Mouse (Mus musculus) hindbrain, embryonic 11.5 days (tissue): ENCODE measurements around the gene Adgre4. TPM values are rescaled to one million over a fixed set of nuclear protein-coding genes. Genes with fewer than 3 reads are reported as not detected.
"Not testable (repeated sequence)": the region's sequence is repeated elsewhere in the genome, so short reads cannot be mapped to it uniquely, and the experiment has no call there.

ENCODE experiments used
- ATAC-seq: fragments of 200-750 bp; cut with Nextera tagmentation; 2 replicates; pipeline ENCODE4 v1.8.0; 2017; ENCODE audit warnings: mild to moderate bottlenecking, moderate TSS enrichment, moderate library complexity; ENCODE audit not compliant: low FRiP score
- DNase-seq: peaks from one replicate; pipeline ENCODE4 v3.0.0-alpha.2; 2015; ENCODE audit warnings: low spot score
- H3K27ac ChIP-seq: fragments of 300-500 bp; sonication (generic); 2 replicates; pipeline ENCODE4 v1.5.1; 2014; ENCODE audit warnings: mild to moderate bottlenecking, low read depth, low read length
- H3K27me3 ChIP-seq: fragments of 300-500 bp; sonication (generic); 2 replicates; pipeline ENCODE4 v1.6.1; 2014; ENCODE audit warnings: mild to moderate bottlenecking, low read length, moderate library complexity, mixed read lengths; ENCODE audit not compliant: control insufficient read depth, insufficient read depth
- H3K36me3 ChIP-seq: fragments of 300-500 bp; sonication (generic); 2 replicates; pipeline ENCODE4 v1.6.1; 2014; ENCODE audit warnings: mild to moderate bottlenecking, low read length, moderate library complexity, mixed read lengths; ENCODE audit not compliant: control insufficient read depth, insufficient read depth
- H3K4me1 ChIP-seq: fragments of 300-500 bp; sonication (generic); replicated peaks from 2 replicates; pipeline ENCODE4 v1.6.1; 2014; ENCODE audit warnings: low read length, mixed read lengths; ENCODE audit not compliant: control insufficient read depth, insufficient read depth
- H3K4me2 ChIP-seq: fragments of 300-500 bp; sonication (generic); replicated peaks from 2 replicates; pipeline ENCODE4 v1.6.1; 2014; ENCODE audit warnings: mild to moderate bottlenecking, low read depth, low read length
- H3K4me3 ChIP-seq: fragments of 300-500 bp; sonication (generic); 2 replicates; pipeline ENCODE4 v1.5.1; 2014; ENCODE audit warnings: low read depth, low read length
- H3K9ac ChIP-seq: fragments of 300-500 bp; sonication (generic); 2 replicates; pipeline ENCODE4 v1.6.1; 2014; ENCODE audit warnings: low read depth, low read length
- H3K9me3 ChIP-seq: fragments of 300-500 bp; sonication (generic); 2 replicates; pipeline ENCODE4 v1.6.1; 2016; ENCODE audit warnings: low read length; ENCODE audit not compliant: control insufficient read depth
- WGBS: fragments of 180-500 bp; shearing (Covaris S2); extraction: QIAGEN DNeasy Blood & Tissue Kit; methylation state at CpG from one replicate; pipeline ENCODE4 v1.1.7; 2014; 5-methylcytosine and 5-hydroxymethylcytosine counted together
- polyA plus RNA-seq: library from polyadenylated mRNA; unstranded; fragments of >200 nt; fragmentation: Nextera tagmentation; extraction: Ambion mirVana; gene quantifications from 2 replicates; pipeline ENCODE4 v1.2.1, GENCODE M21; 2014

Adgre4 gene
- polyA plus RNA-seq, 1 experiment from 2014 or later: 0.14 TPM

DNA sequence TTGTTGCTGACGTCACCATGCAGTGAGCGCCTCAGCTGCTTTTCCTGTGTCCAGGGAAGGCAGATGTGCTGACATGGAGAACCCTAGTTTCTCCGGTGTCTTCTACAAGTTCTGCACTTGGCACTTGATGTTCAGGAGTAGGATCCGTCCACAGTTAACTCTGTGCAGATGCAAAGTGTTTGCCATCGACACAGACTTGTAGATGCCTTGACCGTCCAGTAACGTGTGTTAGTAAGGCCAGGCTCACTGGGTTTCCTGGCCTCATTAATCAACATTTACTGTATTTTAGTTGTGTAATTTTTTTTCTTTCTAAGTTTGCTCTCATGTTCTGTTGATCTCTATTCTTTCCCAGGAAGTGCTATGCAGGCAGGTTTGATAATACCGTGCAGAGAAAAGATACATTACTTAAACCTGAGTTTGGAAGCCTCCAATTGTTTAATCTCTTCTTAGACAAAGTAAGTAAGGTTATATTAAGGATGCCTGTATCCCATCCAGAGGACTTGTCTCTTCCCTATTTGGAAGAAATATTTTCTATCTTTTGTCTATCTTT, 142.7 kb downstream of the Adgre4 start:
- H3K4me1 ChIP-seq, H3K27me3 ChIP-seq, ATAC-seq, H3K36me3 ChIP-seq, H3K27ac ChIP-seq, H3K9me3 ChIP-seq: not testable (repeated sequence)
- 18% methylated on average over 6 of the region's 8 CpGs for WGBS
- peak overlapping the region; percentile 43 for H3K4me3 ChIP-seq
- peak overlapping the region; percentile 35; the same call in 1 of the 2 replicates for H3K4me2 ChIP-seq
- peak; percentile 16 for DNase-seq
- H3K9ac ChIP-seq: 0 out of 2 replicates have a peak overlapping the region, but pooled peaks have one; percentile 31

DNA sequence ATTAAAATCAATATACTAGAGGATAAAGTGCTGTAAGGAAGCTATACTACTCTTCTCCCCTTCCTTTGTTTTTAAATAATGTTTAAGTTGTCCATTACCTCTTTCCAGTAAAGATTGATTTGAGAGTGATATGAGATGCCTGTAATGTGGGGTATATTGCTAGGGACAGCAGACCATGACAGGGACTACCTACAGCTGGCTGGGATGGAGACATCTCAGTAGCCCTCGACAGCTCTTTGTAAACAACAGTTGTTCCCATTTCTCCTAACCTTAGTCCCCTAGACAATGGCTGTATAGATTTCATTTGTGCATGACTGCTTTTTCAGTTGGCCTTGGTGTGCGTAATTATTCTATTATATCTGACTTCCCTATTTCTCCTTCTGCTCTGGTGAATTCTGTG, 153.3 kb downstream of the Adgre4 start:
- Histone ChIP-seq H3K9me3 (no peaks in the 10 kb centered on the region), H3K27me3 (no peaks in the 10 kb centered on the region), H3K4me2 (no peak overlapping the region), H3K9ac (no peak overlapping the region), H3K36me3 (no peaks in the 10 kb centered on the region), H3K27ac (no peak overlapping the region), H3K4me1 (no peaks in the 10 kb centered on the region), H3K4me3 (no peak overlapping the region)
- ATAC-seq (no peak), DNase-seq (no peak)
- 43% methylated on average over 2 of the region's 2 CpGs for WGBS

Other genes with a start within 250 kb of the Adgre4 start
- not detected in 2 replicates for gene Vmn2r118, start 124.8 kb upstream of the Adgre4 start, polyA plus RNA-seq
- 9.3 and 11.3 TPM in 2 replicates for gene Pot1b, start 37.4 kb upstream of the Adgre4 start, polyA plus RNA-seq
- 10.0 and 12.3 TPM in 2 replicates for gene Zfp119a, start 128.9 kb downstream of the Adgre4 start, polyA plus RNA-seq
- 11.9 and 13.4 TPM in 2 replicates for gene Zfp959, start 142.1 kb downstream of the Adgre4 start, polyA plus RNA-seq
- gene Zfp119b, start 199.5 kb downstream of the Adgre4 start, polyA plus RNA-seq: 6.3 and 6.7 TPM in 2 replicates
- gene Ebi3, start 202.7 kb downstream of the Adgre4 start, polyA plus RNA-seq: 2.2 and 3.1 TPM in 2 replicates
- gene Yju2, start 209.1 kb downstream of the Adgre4 start, polyA plus RNA-seq: 21.3 and 22.4 TPM in 2 replicates
- gene Shd, start 220.5 kb downstream of the Adgre4 start, polyA plus RNA-seq: 95.2 and 102 TPM in 2 replicates
- gene Fsd1, start 236.5 kb downstream of the Adgre4 start, polyA plus RNA-seq: 65.0 and 66.5 TPM in 2 replicates